Mouse (Mus musculus): ENCODE measurements around the gene Atrip.

DNA sequence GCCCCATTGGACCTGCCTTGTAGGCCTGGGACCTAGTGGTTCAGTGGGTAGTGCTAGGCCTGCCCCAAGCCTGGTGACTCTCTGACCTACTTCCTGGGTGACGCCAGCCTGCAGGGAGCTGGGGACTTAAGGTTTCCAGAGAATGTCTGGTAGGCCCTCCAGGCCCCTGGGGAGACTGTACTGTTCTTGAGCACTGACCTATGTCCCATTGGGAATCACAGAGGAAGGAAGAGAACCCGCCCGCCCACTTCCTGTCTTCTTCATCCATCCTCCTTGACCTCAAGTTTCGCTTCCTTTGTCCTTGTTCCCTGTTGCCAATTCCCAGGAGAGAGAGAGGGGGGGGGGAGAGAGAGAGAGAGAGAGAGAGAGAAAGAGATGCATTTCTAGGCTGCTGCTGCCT, 44.2 kb upstream of the Atrip start:
- TF ChIP-seq CTCF (IDR thresholded peaks at IDR 0.05; ENCODE audit: extremely low read depth, insufficient read depth, low read length) (no peak), POLR2A (IDR thresholded peaks at IDR 0.05; ENCODE audit: extremely low read depth, insufficient read depth, low read length) (no peak)

Data from cortical plate, adult 2 months (tissue).